Mouse (Mus musculus) limb, embryonic 11.5 days (tissue): ENCODE measurements around the gene Gm20825. TPM values are rescaled to one million over a fixed set of nuclear protein-coding genes. Genes with fewer than 3 reads are reported as not detected.
"Not testable (repeated sequence)": the region's sequence is repeated elsewhere in the genome, so short reads cannot be mapped to it uniquely, and the experiment has no call there.

ENCODE experiments used
- ATAC-seq: fragments of 200-750 bp; cut with Nextera tagmentation; 2 replicates; pipeline ENCODE4 v1.8.0; 2017; ENCODE audit warnings: low read depth; ENCODE audit not compliant: insufficient number of reproducible peaks, low FRiP score, low TSS enrichment
- DNase-seq: peaks from one replicate; pipeline ENCODE4 v3.0.0-alpha.2; 2015; ENCODE audit warnings: low spot score
- H3K27ac ChIP-seq: fragments of 300-500 bp; sonication (generic); replicated peaks from 2 replicates; pipeline ENCODE4 v1.5.1; 2014; ENCODE audit warnings: low read depth, mild to moderate bottlenecking, low read length
- H3K27me3 ChIP-seq: fragments of 300-500 bp; sonication (generic); 2 replicates; pipeline ENCODE4 v1.6.1; 2014; ENCODE audit warnings: mild to moderate bottlenecking, low read length, mixed read lengths; ENCODE audit not compliant: control insufficient read depth, insufficient read depth
- H3K36me3 ChIP-seq: fragments of 300-500 bp; sonication (generic); 2 replicates; pipeline ENCODE4 v1.6.1; 2014; ENCODE audit warnings: mild to moderate bottlenecking, low read length, moderate library complexity, mixed read lengths; ENCODE audit not compliant: control insufficient read depth, insufficient read depth
- H3K4me1 ChIP-seq: fragments of 300-500 bp; sonication (generic); 2 replicates; pipeline ENCODE4 v1.6.1; 2014; ENCODE audit warnings: low read length, mixed read lengths; ENCODE audit not compliant: control insufficient read depth, insufficient read depth
- H3K4me2 ChIP-seq: fragments of 300-500 bp; sonication (generic); 2 replicates; pipeline ENCODE4 v1.6.1; 2014; ENCODE audit warnings: low read depth, mild to moderate bottlenecking, moderate library complexity; ENCODE audit not compliant: severe bottlenecking
- H3K4me3 ChIP-seq: fragments of 300-500 bp; sonication (generic); 2 replicates; pipeline ENCODE4 v1.5.1; 2014; ENCODE audit warnings: low read depth, low read length
- H3K9ac ChIP-seq: fragments of 300-500 bp; sonication (generic); 2 replicates; pipeline ENCODE4 v1.6.1; 2014; ENCODE audit warnings: mild to moderate bottlenecking, low read length
- H3K9me3 ChIP-seq: fragments of 300-500 bp; sonication (generic); 2 replicates; pipeline ENCODE4 v1.6.1; 2016; ENCODE audit warnings: low read length; ENCODE audit not compliant: control insufficient read depth
- WGBS: fragments of 180-500 bp; shearing (Covaris S2); extraction: QIAGEN DNeasy Blood & Tissue Kit; methylation state at CpG from one replicate; pipeline ENCODE4 v1.1.7; 2014; 5-methylcytosine and 5-hydroxymethylcytosine counted together
- polyA plus RNA-seq: library from polyadenylated mRNA; unstranded; fragments of >200 nt; fragmentation: Nextera tagmentation; extraction: Ambion mirVana; gene quantifications from 2 replicates; pipeline ENCODE4 v1.2.1, GENCODE M21; 2014

Gm20825 gene
- not detected in 2 replicates for polyA plus RNA-seq

DNA sequence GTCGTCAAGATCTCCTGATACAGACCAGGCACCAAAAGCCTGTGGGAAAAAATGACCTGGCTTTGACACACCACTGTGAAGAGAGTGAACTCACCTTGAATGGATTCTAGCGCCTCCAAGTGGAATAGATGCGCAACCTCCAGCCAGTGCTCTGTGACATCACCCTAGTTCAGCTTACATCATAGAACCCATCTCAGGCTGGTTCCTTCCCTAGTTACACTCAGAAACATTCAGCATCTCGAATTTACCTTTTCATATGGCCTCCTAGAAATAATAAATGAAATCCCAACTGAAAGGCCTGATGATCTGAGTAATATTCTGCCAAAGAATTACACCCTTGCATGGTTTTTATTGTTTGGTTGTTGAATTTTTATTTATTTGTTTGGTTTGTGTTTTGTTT, at the start of gene Gm20825:
Gene Gm20825 (minus strand): TSS at position 101 of the 400 bp plus-strand sequence.
- not testable (repeated sequence) for H3K27me3 ChIP-seq, H3K4me3 ChIP-seq, ATAC-seq, H3K36me3 ChIP-seq, H3K4me2 ChIP-seq, H3K9me3 ChIP-seq, DNase-seq, H3K4me1 ChIP-seq, H3K9ac ChIP-seq, H3K27ac ChIP-seq
- WGBS, result 78% methylated on average over 1 of the region's 4 CpGs

Other genes starting within 250 kb of the Gm20825 start
- not detected in 2 replicates for gene Gm29049, start 74.3 kb downstream of the Gm20825 start, polyA plus RNA-seq
- not detected in 2 replicates for gene Gm20824, start 186.4 kb upstream of the Gm20825 start, polyA plus RNA-seq